Mouse (Mus musculus): ENCODE measurements around the gene Gjd3. TPM values are rescaled to one million over a fixed set of nuclear protein-coding genes. Genes with fewer than 3 reads are reported as not detected.
A peak's percentile ranks its signal among the peaks of the same experiment; 100 is the strongest.

The Gjd3 gene
- total RNA-seq, 1 experiment from 2014 or later: not detected

- DNase-seq: peak; percentile 89
These were observed 19.4 kb downstream of the Gjd3 start for GRCm38 (mm10) chr11:98963191-98964021.

- DNase-seq: peak; percentile 20
These were observed 20.3 kb downstream of the Gjd3 start for GRCm38 (mm10) chr11:98962421-98963095.

GRCm38 (mm10) chr11:98961766-98962165 is 21.1 kb downstream of the Gjd3 start:
- peak; percentile 45 for DNase-seq

GRCm38 (mm10) chr11:98961051-98961592 is 21.7 kb downstream of the Gjd3 start:
- peak; percentile 72 for DNase-seq

GRCm38 (mm10) chr11:98960313-98960906 is 22.4 kb downstream of the Gjd3 start:
- peak; percentile 89 for DNase-seq

GRCm38 (mm10) chr11:98959437-98960312 is 23.1 kb downstream of the Gjd3 start:
- peak; percentile 92 for DNase-seq

GRCm38 (mm10) chr11:98956340-98956739 is 26.5 kb downstream of the Gjd3 start:
- DNase-seq: no peak

GRCm38 (mm10) chr11:98955707-98956235 is 27.0 kb downstream of the Gjd3 start:
- DNase-seq: no peak

GRCm38 (mm10) chr11:98954801-98955706 is 27.8 kb downstream of the Gjd3 start:
- DNase-seq: peak; percentile 51

- peak; percentile 90 for DNase-seq
These were observed 28.4 kb downstream of the Gjd3 start for GRCm38 (mm10) chr11:98954373-98954772.

- DNase-seq: peak; percentile 48
These were observed 28.9 kb downstream of the Gjd3 start for GRCm38 (mm10) chr11:98953835-98954320.

- peak; percentile 18 for DNase-seq
These were observed 29.5 kb downstream of the Gjd3 start for GRCm38 (mm10) chr11:98953361-98953760.

- peak; percentile 8 for DNase-seq
These were observed 30.1 kb downstream of the Gjd3 start for GRCm38 (mm10) chr11:98952736-98953135.

- no peak for DNase-seq
These were observed 30.7 kb downstream of the Gjd3 start for GRCm38 (mm10) chr11:98952111-98952510.

GRCm38 (mm10) chr11:98951026-98951906 is 31.6 kb downstream of the Gjd3 start:
- peak; percentile 93 for DNase-seq

GRCm38 (mm10) chr11:98950484-98950883 is 32.3 kb downstream of the Gjd3 start:
- DNase-seq: no peak

- DNase-seq: peak; percentile 79
These were observed 32.8 kb downstream of the Gjd3 start for GRCm38 (mm10) chr11:98949958-98950460.

- no peak for DNase-seq
These were observed 33.4 kb downstream of the Gjd3 start for GRCm38 (mm10) chr11:98949242-98949957.
